Mouse (Mus musculus) embryonic facial prominence, embryonic 12.5 days (tissue): Measurements from ENCODE around the gene L3mbtl3. TPM values are rescaled to one million over a fixed set of nuclear protein-coding genes. Genes with fewer than 3 reads are reported as not detected.

Source experiments
- ATAC-seq: fragments of 200-750 bp; cut with Nextera tagmentation; 2 replicates; pipeline ENCODE4 v1.8.0; 2017; ENCODE audit not compliant: insufficient number of reproducible peaks, insufficient read depth, low FRiP score, low TSS enrichment
- H3K27ac ChIP-seq: fragments of 300-500 bp; sonication (generic); 2 replicates; pipeline ENCODE4 v1.5.1; 2016; ENCODE audit warnings: mild to moderate bottlenecking
- H3K27me3 ChIP-seq: fragments of 300-500 bp; sonication (generic); 2 replicates; pipeline ENCODE4 v1.6.1; 2016; ENCODE audit warnings: mild to moderate bottlenecking, moderate library complexity
- H3K36me3 ChIP-seq: fragments of 300-500 bp; sonication (generic); 2 replicates; pipeline ENCODE4 v1.6.1; 2016; ENCODE audit warnings: mild to moderate bottlenecking
- H3K4me1 ChIP-seq: fragments of 300-500 bp; sonication (generic); 2 replicates; pipeline ENCODE4 v1.6.1; 2016
- H3K4me2 ChIP-seq: fragments of 300-500 bp; sonication (generic); replicated peaks from 2 replicates; pipeline ENCODE4 v1.6.1; 2016; ENCODE audit warnings: mild to moderate bottlenecking, moderate library complexity
- H3K4me3 ChIP-seq: fragments of 300-500 bp; sonication (generic); 2 replicates; pipeline ENCODE4 v1.5.1; 2016; ENCODE audit warnings: mild to moderate bottlenecking
- H3K9ac ChIP-seq: fragments of 300-500 bp; sonication (generic); 2 replicates; pipeline ENCODE4 v1.6.1; 2016; ENCODE audit warnings: mild to moderate bottlenecking, moderate library complexity
- H3K9me3 ChIP-seq: fragments of 300-500 bp; sonication (generic); 2 replicates; pipeline ENCODE4 v1.6.1; 2016; ENCODE audit warnings: mild to moderate bottlenecking, moderate library complexity
- WGBS: fragments of 180-500 bp; shearing (Covaris S2); methylation state at CpG from one replicate; pipeline ENCODE4 v1.1.7; 2016; 5-methylcytosine and 5-hydroxymethylcytosine counted together
- polyA plus RNA-seq: library from polyadenylated mRNA; unstranded; fragments of >200 nt; fragmentation: Nextera tagmentation; extraction: Ambion mirVana; gene quantifications from 2 replicates; pipeline ENCODE4 v1.2.1, GENCODE M21; 2016

Gene L3mbtl3
- polyA plus RNA-seq, 1 experiment from 2014 or later = 26.0 TPM

- H3K36me3 ChIP-seq = peaks cover 24% of the 10 kb centered on the region
- ATAC-seq = no peak
- whole genome bisulfite sequencing = 29% methylated on average over 2 of the region's 2 CpGs
Measured at GRCm38 (mm10) chr10:26332781-26333180, 43.0 kb downstream of the L3mbtl3 start.

DNA sequence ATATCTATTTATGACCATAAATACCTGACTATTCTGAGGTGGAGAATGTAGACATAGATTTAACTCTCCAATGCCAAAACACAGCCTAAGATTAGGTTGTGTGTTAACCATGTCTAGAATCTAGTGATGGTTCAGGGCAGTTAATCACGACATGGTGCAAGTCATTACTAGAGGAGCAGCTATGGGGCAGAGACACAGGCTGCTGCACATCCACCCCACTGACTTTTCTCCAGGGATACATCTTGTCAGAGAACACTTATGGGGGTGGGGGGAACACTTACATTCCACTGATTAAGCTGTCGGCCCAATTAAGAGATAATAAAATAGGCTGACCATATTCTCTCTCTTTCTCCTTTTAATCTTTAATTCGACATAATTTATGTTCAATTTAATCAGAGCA, 46.9 kb downstream of the L3mbtl3 start:
- Histone ChIP-seq H3K36me3 (peaks cover 29% of the 10 kb centered on the region), H3K27me3 (no peaks in the 10 kb centered on the region), H3K4me3 (no peak overlapping the region), H3K4me1 (no peaks in the 10 kb centered on the region), H3K4me2 (no peak overlapping the region), H3K9me3 (no peaks in the 10 kb centered on the region), H3K9ac (no peak overlapping the region), H3K27ac (no peak overlapping the region)
- no peak for ATAC-seq
- WGBS = 72% methylated on average over 3 of the region's 3 CpGs

More at GRCm38 (mm10) chr10:26332781-26333180, 43.0 kb downstream of the L3mbtl3 start:
- H3K9me3 ChIP-seq = no peaks in the 10 kb centered on the region
- no peak overlapping the region for H3K4me3 ChIP-seq
- no peaks in the 10 kb centered on the region for H3K4me1 ChIP-seq
- H3K27ac ChIP-seq = no peak overlapping the region
- H3K27me3 ChIP-seq = no peaks in the 10 kb centered on the region
- H3K9ac ChIP-seq = no peak overlapping the region
- no peak overlapping the region for H3K4me2 ChIP-seq

DNA sequence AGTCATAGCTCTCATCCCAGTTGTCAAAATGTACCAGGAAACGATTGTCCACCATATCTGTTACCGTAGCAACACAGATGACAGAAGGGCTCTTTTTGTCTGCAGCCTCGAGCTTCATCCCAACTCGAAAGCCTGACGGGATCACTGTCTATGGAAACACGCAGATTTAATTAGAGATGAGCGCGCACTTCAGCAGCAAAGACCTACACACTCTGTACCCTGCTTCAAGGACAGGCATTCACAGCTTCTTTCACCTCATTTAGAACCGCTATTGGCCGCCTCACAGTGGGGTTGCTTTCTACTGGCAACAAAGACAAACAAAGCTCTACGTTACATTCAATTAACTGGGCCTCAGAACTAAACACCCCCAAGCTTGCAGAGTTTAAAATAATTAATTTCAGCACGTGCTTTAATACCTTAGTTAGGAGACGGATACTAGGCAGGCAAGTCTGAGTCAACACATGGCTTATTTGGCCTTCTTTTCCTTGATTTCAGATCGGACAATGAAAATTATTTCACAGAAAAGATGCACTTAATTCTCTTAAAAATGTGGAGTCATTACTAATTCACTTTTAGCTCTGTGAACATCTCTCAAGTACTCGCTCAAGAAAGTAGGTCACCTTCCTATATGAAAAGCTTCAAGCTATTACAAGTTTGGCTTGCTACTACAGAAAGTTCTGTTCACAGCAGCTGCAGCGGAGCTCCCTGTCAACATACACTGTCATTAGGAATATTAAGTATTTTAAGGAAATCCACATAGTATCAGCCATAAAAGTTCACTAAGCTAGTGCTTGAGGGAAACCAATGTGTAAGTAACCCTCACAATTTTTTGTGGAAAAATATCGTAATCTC, 47.9 kb downstream of the L3mbtl3 start:
- 58% methylated on average over 17 of the region's 17 CpGs for WGBS
- Histone ChIP-seq H3K9me3 (no peaks in the 10 kb centered on the region), H3K27ac (no peak overlapping the region), H3K9ac (no peak overlapping the region), H3K4me3 (no peak overlapping the region), H3K4me1 (no peaks in the 10 kb centered on the region), H3K27me3 (no peaks in the 10 kb centered on the region), H3K4me2 (no peak overlapping the region), H3K36me3 (peaks cover 32% of the 10 kb centered on the region)
- ATAC-seq = no peak

- no peaks in the 10 kb centered on the region for H3K4me1 ChIP-seq
- H3K9me3 ChIP-seq = no peaks in the 10 kb centered on the region
- H3K27me3 ChIP-seq = no peaks in the 10 kb centered on the region
- H3K9ac ChIP-seq = no peak overlapping the region
- H3K36me3 ChIP-seq = peaks cover 32% of the 10 kb centered on the region
- H3K27ac ChIP-seq = no peak overlapping the region
- no peak for ATAC-seq
- no peak overlapping the region for H3K4me3 ChIP-seq
- H3K4me2 ChIP-seq = no peak overlapping the region
- WGBS = 86% methylated on average over 5 of the region's 5 CpGs
Measured at GRCm38 (mm10) chr10:26327291-26327690, 48.5 kb downstream of the L3mbtl3 start.

DNA sequence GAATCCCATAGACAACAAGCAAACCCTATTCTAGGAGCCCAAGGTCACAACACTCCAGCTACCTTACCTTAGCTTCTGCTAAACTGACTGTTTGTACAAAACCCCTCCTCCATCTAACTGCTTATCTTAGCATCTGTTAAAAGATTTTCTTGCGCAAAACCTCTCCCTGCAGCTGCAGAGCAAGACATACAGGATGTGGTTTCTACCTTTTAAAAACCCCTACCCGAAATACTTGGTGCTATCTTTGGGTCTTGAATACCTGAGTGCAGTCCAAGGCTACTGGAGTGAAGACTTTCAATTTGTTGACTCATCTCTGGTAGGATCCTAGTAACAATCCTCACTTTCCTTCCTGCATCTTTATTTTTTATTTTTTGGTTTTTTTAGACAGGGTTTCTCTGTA, 50.5 kb downstream of the L3mbtl3 start:
- H3K27ac ChIP-seq = no peak overlapping the region
- no peaks in the 10 kb centered on the region for H3K9me3 ChIP-seq
- ATAC-seq = no peak
- H3K4me1 ChIP-seq = no peaks in the 10 kb centered on the region
- H3K4me3 ChIP-seq = no peak overlapping the region
- 85% methylated on average over 2 of the region's 2 CpGs for WGBS
- H3K4me2 ChIP-seq = no peak overlapping the region
- no peaks in the 10 kb centered on the region for H3K27me3 ChIP-seq
- H3K9ac ChIP-seq = no peak overlapping the region
- H3K36me3 ChIP-seq = peaks cover 37% of the 10 kb centered on the region

- Histone ChIP-seq H3K4me3 (no peak overlapping the region), H3K4me2 (no peak overlapping the region), H3K9ac (no peak overlapping the region), H3K27ac (no peak overlapping the region), H3K36me3 (peaks cover 41% of the 10 kb centered on the region), H3K4me1 (no peaks in the 10 kb centered on the region), H3K9me3 (no peaks in the 10 kb centered on the region), H3K27me3 (no peaks in the 10 kb centered on the region)
- WGBS = 78% methylated on average over 7 of the region's 7 CpGs
- no peak for ATAC-seq
Measured at GRCm38 (mm10) chr10:26322344-26323051, 53.3 kb downstream of the L3mbtl3 start.

DNA sequence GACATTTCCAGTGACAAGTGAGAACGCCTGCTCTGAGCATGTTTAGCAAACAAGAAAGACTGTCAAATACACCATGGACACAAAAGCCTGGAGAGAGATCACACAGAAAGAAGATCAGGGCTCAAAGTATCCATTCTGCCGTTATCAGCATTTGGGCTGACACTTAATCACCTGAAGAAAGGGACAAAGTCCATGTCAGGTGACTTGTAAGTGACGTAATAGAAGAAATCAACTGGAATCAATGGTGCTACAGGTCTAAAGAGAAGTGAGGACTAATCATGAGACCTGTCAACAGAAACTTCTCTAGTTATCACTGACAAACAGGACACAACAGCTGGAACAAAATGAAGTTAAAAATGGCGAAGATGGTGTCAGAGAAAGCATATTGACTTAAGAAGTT, 55.1 kb downstream of the L3mbtl3 start:
- H3K9ac ChIP-seq = no peak overlapping the region
- H3K27ac ChIP-seq = no peak overlapping the region
- WGBS = 90% methylated on average over 4 of the region's 4 CpGs
- no peak overlapping the region for H3K4me3 ChIP-seq
- no peaks in the 10 kb centered on the region for H3K4me1 ChIP-seq
- no peak for ATAC-seq
- H3K27me3 ChIP-seq = no peaks in the 10 kb centered on the region
- no peaks in the 10 kb centered on the region for H3K9me3 ChIP-seq
- H3K36me3 ChIP-seq = peaks cover 39% of the 10 kb centered on the region
- H3K4me2 ChIP-seq = no peak overlapping the region

GRCm38 (mm10) chr10:26314327-26314726, 61.4 kb downstream of the L3mbtl3 start:
- no peak for ATAC-seq
- H3K9ac ChIP-seq = no peak overlapping the region
- H3K4me1 ChIP-seq = no peaks in the 10 kb centered on the region
- no peaks in the 10 kb centered on the region for H3K9me3 ChIP-seq
- H3K4me3 ChIP-seq = no peak overlapping the region
- H3K36me3 ChIP-seq = peaks cover 47% of the 10 kb centered on the region
- no peaks in the 10 kb centered on the region for H3K27me3 ChIP-seq
- no peak overlapping the region for H3K27ac ChIP-seq
- no peak overlapping the region for H3K4me2 ChIP-seq
- WGBS = 54% methylated on average over 15 of the region's 15 CpGs

- Histone ChIP-seq H3K9me3 (no peaks in the 10 kb centered on the region), H3K4me2 (no peak overlapping the region), H3K9ac (no peak overlapping the region), H3K4me1 (no peaks in the 10 kb centered on the region), H3K36me3 (peaks cover 37% of the 10 kb centered on the region), H3K27ac (no peak overlapping the region), H3K27me3 (no peaks in the 10 kb centered on the region), H3K4me3 (no peak overlapping the region)
- no peak for ATAC-seq
- WGBS = 92% methylated on average over 6 of the region's 6 CpGs
Measured at GRCm38 (mm10) chr10:26303485-26303884, 72.3 kb downstream of the L3mbtl3 start.

DNA sequence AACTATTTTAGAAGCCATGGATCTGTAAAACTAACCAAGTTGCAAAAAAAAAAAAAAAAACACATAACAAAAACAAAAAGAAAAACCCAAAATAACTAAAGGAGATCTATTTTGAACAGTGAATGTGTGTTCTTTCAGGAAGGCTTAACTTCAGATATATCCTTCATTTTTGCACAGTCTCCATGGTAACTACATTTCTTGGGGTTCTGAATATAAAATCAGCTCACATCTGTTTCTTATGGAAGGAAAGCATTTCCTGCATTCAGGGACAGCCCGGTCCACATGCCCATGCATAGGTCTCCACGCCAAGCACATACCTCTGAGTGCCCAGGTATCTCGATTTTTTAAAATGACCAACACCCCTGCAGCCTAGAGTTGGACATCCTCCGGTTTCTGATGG, 73.4 kb downstream of the L3mbtl3 start:
- no peak overlapping the region for H3K9ac ChIP-seq
- no peak for ATAC-seq

GRCm38 (mm10) chr10:26297626-26298025, 78.1 kb downstream of the L3mbtl3 start:
- H3K9ac ChIP-seq = no peak overlapping the region
- no peak overlapping the region for H3K4me3 ChIP-seq
- WGBS = 87% methylated on average over 7 of the region's 7 CpGs
- no peak overlapping the region for H3K4me2 ChIP-seq
- no peaks in the 10 kb centered on the region for H3K27me3 ChIP-seq
- peaks cover 54% of the 10 kb centered on the region for H3K36me3 ChIP-seq
- H3K4me1 ChIP-seq = no peaks in the 10 kb centered on the region
- no peak for ATAC-seq
- no peaks in the 10 kb centered on the region for H3K9me3 ChIP-seq
- H3K27ac ChIP-seq = no peak overlapping the region

More for the DNA sequence above, 73.4 kb downstream of the L3mbtl3 start:
- no peak overlapping the region for H3K27ac ChIP-seq
- WGBS = 73% methylated on average over 4 of the region's 4 CpGs
- H3K27me3 ChIP-seq = no peaks in the 10 kb centered on the region
- H3K4me1 ChIP-seq = no peaks in the 10 kb centered on the region
- no peak overlapping the region for H3K4me2 ChIP-seq
- H3K4me3 ChIP-seq = no peak overlapping the region
- peaks cover 29% of the 10 kb centered on the region for H3K36me3 ChIP-seq
- H3K9me3 ChIP-seq = no peaks in the 10 kb centered on the region

DNA sequence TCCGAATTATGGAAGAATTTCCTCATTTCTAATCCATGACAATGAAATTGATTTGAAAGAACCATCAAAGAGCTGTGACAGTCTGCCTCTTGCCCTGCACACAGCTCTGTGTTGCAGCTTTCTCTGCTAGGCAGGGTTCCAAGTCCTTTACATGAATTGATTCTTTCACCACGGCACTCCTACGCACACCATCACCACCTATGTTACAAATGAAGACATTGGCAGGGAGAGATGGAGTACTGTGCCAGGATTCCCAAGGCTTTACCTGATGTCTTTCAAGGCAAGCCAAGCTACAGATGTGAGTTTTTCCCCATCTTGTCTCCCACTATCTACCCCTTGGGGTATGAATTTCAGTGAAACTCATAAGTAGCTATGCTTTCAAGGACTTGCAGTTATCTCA, 78.6 kb downstream of the L3mbtl3 start:
- H3K4me3 ChIP-seq = no peak overlapping the region
- no peaks in the 10 kb centered on the region for H3K9me3 ChIP-seq
- no peak overlapping the region for H3K9ac ChIP-seq
- no peaks in the 10 kb centered on the region for H3K27me3 ChIP-seq
- ATAC-seq = no peak
- WGBS = 89% methylated on average over 3 of the region's 3 CpGs
- H3K4me1 ChIP-seq = no peaks in the 10 kb centered on the region
- H3K36me3 ChIP-seq = peaks cover 55% of the 10 kb centered on the region
- H3K4me2 ChIP-seq = no peak overlapping the region
- no peak overlapping the region for H3K27ac ChIP-seq
